Mouse (Mus musculus): ENCODE results near the gene Gm43951.

GRCm38 (mm10) chr11:72215410-72215797, 8.8 kb upstream of the Gm43951 start, which contains the start of gene Med31:
- TF ChIP-seq CTCF (IDR thresholded peaks at IDR 0.05; ENCODE audit: extremely low read depth, insufficient read depth, insufficient read length, insufficient replicate concordance): no peak
- no peak for TF ChIP-seq POLR2A (IDR thresholded peaks at IDR 0.05; ENCODE audit: low read depth, low read length)
